Mouse (Mus musculus) stomach, embryonic 15.5 days (tissue): Measurements from ENCODE around the gene Cox19. TPM values are rescaled to one million over a fixed set of nuclear protein-coding genes. Genes with fewer than 3 reads are reported as not detected.
A peak's percentile ranks its signal among the peaks of the same experiment; 100 is the strongest.

Experiments used
- ATAC-seq: fragments of 200-750 bp; cut with Nextera tagmentation; 2 replicates; pipeline ENCODE4 v1.8.0; 2017; ENCODE audit warnings: low read depth, moderate number of reproducible peaks, moderate TSS enrichment; ENCODE audit not compliant: insufficient read depth, low FRiP score
- H3K27ac ChIP-seq: fragments of 300-500 bp; sonication (generic); 2 replicates; pipeline ENCODE4 v1.5.1; 2015; ENCODE audit warnings: mild to moderate bottlenecking, inconsistent platforms
- H3K27me3 ChIP-seq: fragments of 300-500 bp; sonication (generic); replicated peaks from 2 replicates; pipeline ENCODE4 v1.6.1; 2015; ENCODE audit warnings: inconsistent platforms
- H3K36me3 ChIP-seq: fragments of 300-500 bp; sonication (generic); 2 replicates; pipeline ENCODE4 v1.6.1; 2015; ENCODE audit warnings: inconsistent platforms
- H3K4me1 ChIP-seq: fragments of 300-500 bp; sonication (generic); 2 replicates; pipeline ENCODE4 v1.6.1; 2015; ENCODE audit warnings: inconsistent platforms
- H3K4me2 ChIP-seq: fragments of 300-500 bp; sonication (generic); 2 replicates; pipeline ENCODE4 v1.6.1; 2015; ENCODE audit warnings: mild to moderate bottlenecking, inconsistent platforms
- H3K4me3 ChIP-seq: fragments of 300-500 bp; sonication (generic); replicated peaks from 2 replicates; pipeline ENCODE4 v1.5.1; 2015; ENCODE audit warnings: inconsistent platforms
- H3K9ac ChIP-seq: fragments of 300-500 bp; sonication (generic); 2 replicates; pipeline ENCODE4 v1.6.1; 2015; ENCODE audit warnings: inconsistent platforms
- H3K9me3 ChIP-seq: fragments of 300-500 bp; sonication (generic); 2 replicates; pipeline ENCODE4 v1.6.1; 2016; ENCODE audit warnings: inconsistent platforms
- WGBS: fragments of 180-500 bp; shearing (Covaris S2); methylation state at CpG from one replicate; pipeline ENCODE4 v1.1.7; 2015; 5-methylcytosine and 5-hydroxymethylcytosine counted together
- microRNA counts: library from miRNA; unstranded; fragments of <30 nt; microRNA quantifications from one replicate; lab custom pipeline; 2016
- microRNA-seq: library from miRNA; unstranded; fragments of <30 nt; microRNA quantifications from one replicate; pipeline ENCODE4, GENCODE M21; 2016
- polyA plus RNA-seq: library from polyadenylated mRNA; unstranded; fragments of >200 nt; fragmentation: Nextera tagmentation; extraction: Ambion mirVana; gene quantifications from 2 replicates; pipeline ENCODE4 v1.2.1, GENCODE M21; 2015

Gene Cox19
- polyA plus RNA-seq, 1 experiment from 2014 or later = 115 TPM

GRCm38 (mm10) chr5:139302101-139302500 is 49.1 kb downstream of the Cox19 start:
- Histone ChIP-seq H3K4me2 (no peak overlapping the region), H3K4me1 (no peaks in the 10 kb centered on the region), H3K9me3 (no peaks in the 10 kb centered on the region), H3K4me3 (no peak overlapping the region), H3K36me3 (no peaks in the 10 kb centered on the region), H3K27me3 (no peaks in the 10 kb centered on the region), H3K9ac (no peak overlapping the region), H3K27ac (no peak overlapping the region)
- 81% methylated on average over 6 of the region's 6 CpGs for WGBS
- no peak for ATAC-seq

DNA sequence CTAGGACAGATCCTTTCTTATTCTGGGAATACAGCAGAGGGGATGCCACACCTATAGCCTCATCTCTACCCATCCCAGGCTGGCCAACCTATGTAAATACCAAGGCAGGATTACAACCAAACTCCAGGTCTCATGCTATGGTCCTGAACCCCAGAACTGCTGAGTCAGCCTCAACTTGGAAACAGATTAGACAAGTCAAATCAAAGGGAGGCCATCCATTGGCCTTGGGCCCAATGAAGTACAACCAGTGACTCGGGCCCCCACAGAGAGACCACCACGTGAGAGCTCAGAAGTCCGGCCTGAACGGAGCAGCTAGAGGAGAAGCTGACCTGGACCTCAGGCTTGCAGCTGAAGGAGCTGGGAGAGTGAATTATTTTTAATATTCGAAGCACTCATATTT is 53.5 kb downstream of the Cox19 start:
- Histone ChIP-seq H3K4me2 (no peak overlapping the region), H3K9ac (no peak overlapping the region), H3K27me3 (no peaks in the 10 kb centered on the region), H3K36me3 (no peaks in the 10 kb centered on the region), H3K9me3 (no peaks in the 10 kb centered on the region), H3K4me1 (no peaks in the 10 kb centered on the region), H3K27ac (no peak overlapping the region), H3K4me3 (no peak overlapping the region)
- WGBS = 77% methylated on average over 5 of the region's 5 CpGs
- no peak for ATAC-seq

DNA sequence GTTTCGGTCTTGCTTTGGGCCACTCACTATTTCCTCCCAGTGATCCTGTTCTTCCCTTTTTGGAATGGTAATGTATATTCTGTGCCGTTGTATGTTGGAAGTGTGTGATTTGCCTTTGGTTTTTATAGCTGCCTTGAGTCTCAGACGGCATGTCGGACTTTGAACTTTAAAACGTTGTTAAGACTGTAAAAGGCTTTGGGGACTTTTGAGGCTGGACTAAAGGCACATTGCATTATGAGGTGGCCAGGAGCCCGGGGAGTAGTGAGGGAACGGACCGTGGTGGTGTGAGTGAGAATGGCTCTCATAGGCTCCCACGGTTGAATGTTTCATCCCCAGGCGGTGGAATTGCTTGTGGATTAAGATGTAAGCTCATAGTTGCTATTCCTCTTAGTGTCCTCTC is 54.1 kb downstream of the Cox19 start:
- Histone ChIP-seq H3K4me3 (no peak overlapping the region), H3K36me3 (no peaks in the 10 kb centered on the region), H3K27ac (no peak overlapping the region), H3K9ac (no peak overlapping the region), H3K4me2 (no peak overlapping the region), H3K27me3 (no peaks in the 10 kb centered on the region), H3K9me3 (no peaks in the 10 kb centered on the region), H3K4me1 (no peaks in the 10 kb centered on the region)
- 82% methylated on average over 10 of the region's 10 CpGs for WGBS
- ATAC-seq = no peak

DNA sequence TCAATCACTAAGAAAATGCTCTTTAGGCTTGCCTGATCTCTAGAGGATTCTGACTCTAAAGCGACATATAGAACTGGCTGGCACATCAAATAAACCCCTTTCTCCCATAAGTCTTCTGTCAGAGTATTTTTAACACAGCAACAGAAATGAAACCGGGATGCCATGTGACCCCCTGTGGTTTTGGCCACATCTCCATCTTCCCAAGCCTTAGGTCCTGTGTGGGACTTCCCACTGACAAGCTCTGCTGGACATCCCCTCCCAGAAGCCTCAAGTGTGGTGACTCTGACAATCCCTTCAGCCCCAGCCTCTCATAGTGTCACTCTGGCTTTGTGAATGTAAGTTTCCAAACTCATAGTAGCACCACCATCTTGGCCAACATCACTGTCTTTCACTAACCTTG is 57.1 kb downstream of the Cox19 start:
- no peak overlapping the region for H3K27ac ChIP-seq
- no peaks in the 10 kb centered on the region for H3K27me3 ChIP-seq
- no peak for ATAC-seq
- no peaks in the 10 kb centered on the region for H3K4me1 ChIP-seq
- H3K4me2 ChIP-seq = no peak overlapping the region
- 88% methylated on average over 2 of the region's 2 CpGs for WGBS
- no peak overlapping the region for H3K4me3 ChIP-seq
- no peak overlapping the region for H3K9ac ChIP-seq
- no peaks in the 10 kb centered on the region for H3K9me3 ChIP-seq
- H3K36me3 ChIP-seq = no peaks in the 10 kb centered on the region

DNA sequence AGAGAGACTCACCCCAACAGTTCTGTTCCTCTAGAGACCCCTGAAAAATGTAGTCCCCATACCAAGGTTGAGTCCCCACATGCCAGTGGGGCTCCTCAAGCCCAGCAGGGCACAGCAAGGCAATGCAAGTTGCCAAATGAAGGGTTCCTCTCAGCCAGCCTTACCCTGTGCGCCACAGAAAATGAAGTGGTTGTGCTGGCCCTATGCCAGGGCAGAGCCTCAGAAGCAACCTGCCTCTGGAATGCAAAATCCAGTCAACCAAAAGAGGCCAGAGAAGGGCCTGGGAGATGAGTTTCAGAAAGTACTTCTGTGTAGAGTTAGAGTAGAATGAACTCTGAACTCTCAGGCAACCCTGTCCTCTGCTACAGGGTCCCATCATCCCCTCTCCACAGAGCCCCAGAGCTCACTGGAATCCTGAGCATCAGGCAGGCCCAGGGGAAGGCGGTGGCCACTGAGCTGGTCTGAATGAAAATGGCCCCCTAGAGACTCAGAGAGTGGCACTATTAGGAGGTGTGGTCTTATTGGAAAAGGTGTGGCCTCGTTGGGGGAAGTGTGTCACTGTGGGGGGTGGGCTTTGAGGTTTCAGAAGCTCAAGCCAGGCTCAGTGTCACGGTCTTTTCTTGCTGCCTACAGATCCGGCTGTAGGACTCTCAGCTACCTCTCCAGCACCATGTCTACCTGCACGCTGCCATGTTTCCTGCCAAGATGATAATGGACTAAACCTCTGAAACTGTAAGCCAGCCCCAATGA is 59.2 kb downstream of the Cox19 start:
- ATAC-seq = no peak
- H3K9me3 ChIP-seq = no peaks in the 10 kb centered on the region
- H3K27ac ChIP-seq = no peak overlapping the region
- H3K4me3 ChIP-seq = no peak overlapping the region
- 74% methylated on average over 6 of the region's 6 CpGs for WGBS
- H3K36me3 ChIP-seq = no peaks in the 10 kb centered on the region
- 0 out of 2 replicates have a peak, but pooled peaks cover 3% of the 10 kb centered on the region for H3K4me1 ChIP-seq
- H3K9ac ChIP-seq = no peak overlapping the region
- H3K4me2 ChIP-seq = no peak overlapping the region
- H3K27me3 ChIP-seq = no peaks in the 10 kb centered on the region

GRCm38 (mm10) chr5:139290467-139291259 is 60.6 kb downstream of the Cox19 start:
- no peak for ATAC-seq
- WGBS = 82% methylated on average over 12 of the region's 12 CpGs

GRCm38 (mm10) chr5:139288591-139288990 is 62.6 kb downstream of the Cox19 start:
- WGBS = 79% methylated on average over 4 of the region's 4 CpGs
- no peaks in the 10 kb centered on the region; the same call in 1 of the 2 replicates for H3K27me3 ChIP-seq
- H3K27ac ChIP-seq = no peak overlapping the region
- H3K9ac ChIP-seq = no peak overlapping the region
- H3K9me3 ChIP-seq = no peaks in the 10 kb centered on the region
- H3K4me2 ChIP-seq = no peak overlapping the region
- H3K4me1 ChIP-seq = peaks cover 20% of the 10 kb centered on the region
- H3K4me3 ChIP-seq = no peak overlapping the region
- no peaks in the 10 kb centered on the region for H3K36me3 ChIP-seq
- no peak for ATAC-seq

More at GRCm38 (mm10) chr5:139290467-139291259, 60.6 kb downstream of the Cox19 start:
- H3K36me3 ChIP-seq = no peaks in the 10 kb centered on the region
- no peak overlapping the region for H3K4me2 ChIP-seq
- peaks cover 14% of the 10 kb centered on the region for H3K4me1 ChIP-seq
- no peak overlapping the region for H3K27ac ChIP-seq
- H3K9ac ChIP-seq = no peak overlapping the region
- H3K9me3 ChIP-seq = no peaks in the 10 kb centered on the region
- no peaks in the 10 kb centered on the region for H3K27me3 ChIP-seq
- no peak overlapping the region for H3K4me3 ChIP-seq

GRCm38 (mm10) chr5:139287787-139288186 is 63.4 kb downstream of the Cox19 start:
- no peak overlapping the region for H3K9ac ChIP-seq
- H3K4me1 ChIP-seq = peaks cover 20% of the 10 kb centered on the region
- no peak overlapping the region for H3K4me2 ChIP-seq
- no peaks in the 10 kb centered on the region for H3K36me3 ChIP-seq
- no peak overlapping the region for H3K4me3 ChIP-seq
- 90% methylated on average over 4 of the region's 4 CpGs for WGBS
- H3K27me3 ChIP-seq = no peaks in the 10 kb centered on the region; the same call in 1 of the 2 replicates
- ATAC-seq = no peak
- peak overlapping the region; percentile 31; the same call in 1 of the 2 replicates for H3K27ac ChIP-seq
- no peaks in the 10 kb centered on the region for H3K9me3 ChIP-seq

DNA sequence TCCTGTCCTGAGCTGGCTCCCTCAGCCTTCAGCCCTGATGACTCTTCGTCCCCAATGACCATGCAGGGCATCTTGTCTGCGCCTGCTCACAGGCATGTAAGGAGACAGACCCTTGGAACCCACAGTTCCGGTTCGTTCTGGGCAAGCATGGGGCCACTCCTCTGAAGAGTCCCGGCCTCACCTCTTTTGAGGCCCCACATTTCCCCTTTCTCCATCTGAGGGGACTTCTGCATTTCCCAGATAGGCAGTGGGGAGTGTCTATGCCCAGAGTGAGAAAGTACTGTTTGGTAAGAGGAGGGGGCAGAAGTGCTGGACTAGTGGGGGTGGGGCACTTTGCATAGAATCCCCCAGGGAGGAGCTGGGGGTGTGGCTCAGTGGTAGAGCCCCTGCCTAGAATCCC is 64.1 kb downstream of the Cox19 start:
- Histone ChIP-seq H3K27ac (peak overlapping the region; percentile 68; the same call in 1 of the 2 replicates), H3K9me3 (no peaks in the 10 kb centered on the region), H3K27me3 (no peaks in the 10 kb centered on the region; the same call in 1 of the 2 replicates), H3K36me3 (no peaks in the 10 kb centered on the region), H3K4me3 (no peak overlapping the region), H3K4me1 (peaks cover 23% of the 10 kb centered on the region), H3K9ac (no peak overlapping the region), H3K4me2 (no peak overlapping the region)
- 73% methylated on average over 5 of the region's 5 CpGs for WGBS
- no peak for ATAC-seq

MicroRNA genes within 50 kb of the gene (microRNA counts, 519-probe panel; counts per million panel counts)
- microRNA mmu-miR-339-3p (lab: Ali Mortazavi, UCI) = not detected
- not detected for microRNA mmu-miR-339-5p (lab: Ali Mortazavi, UCI)

Small RNAs within 50 kb of the gene (microRNA-seq; reads per million reads assigned to microRNA genes)
- 513 reads per million, percentile 67 among the genes with 10 or more reads in this experiment for gene Mir339

Other genes with a start within 250 kb of the Cox19 start
- gene Prkar1b, start 201.4 kb downstream of the Cox19 start, polyA plus RNA-seq = 23.4 and 25.4 TPM in 2 replicates
- gene Dnaaf5, start 201.2 kb downstream of the Cox19 start, polyA plus RNA-seq = 5.9 and 7.5 TPM in 2 replicates
- gene Sun1, start 150.8 kb downstream of the Cox19 start, polyA plus RNA-seq = 48.6 and 53.1 TPM in 2 replicates
- gene Get4, start 99.1 kb downstream of the Cox19 start, polyA plus RNA-seq = 142 and 144 TPM in 2 replicates
- gene Adap1, start 25.8 kb downstream of the Cox19 start, polyA plus RNA-seq = 12.3 and 13.0 TPM in 2 replicates
- gene Cyp2w1, start 1.2 kb upstream of the Cox19 start, polyA plus RNA-seq = 8.5 and 11.6 TPM in 2 replicates
- 2.7 and 3.3 TPM in 2 replicates for gene Gpr146, start 26.3 kb upstream of the Cox19 start, polyA plus RNA-seq
- gene C130050O18Rik, start 53.9 kb upstream of the Cox19 start, polyA plus RNA-seq = 0.72 and 1.1 TPM in 2 replicates
- 2.0 and 2.7 TPM in 2 replicates for gene Gper1, start 71.7 kb upstream of the Cox19 start, polyA plus RNA-seq
- 37.2 and 38.7 TPM in 2 replicates for gene 3110082I17Rik, start 109.1 kb upstream of the Cox19 start, polyA plus RNA-seq
- gene Zfand2a, start 133.1 kb upstream of the Cox19 start, polyA plus RNA-seq = 7.0 and 8.5 TPM in 2 replicates
- 0.08 TPM in 1 of 2 replicates, not detected in the other for gene Uncx, start 192.1 kb upstream of the Cox19 start, polyA plus RNA-seq